Mouse (Mus musculus): Measurements from ENCODE around the gene Gm10644. TPM values are rescaled to one million over a fixed set of nuclear protein-coding genes. Genes with fewer than 3 reads are reported as not detected.

Gene Gm10644
- polyA plus RNA-seq, 1 experiment from 2014 or later: 0.44 TPM

- H3K9me3 ChIP-seq (ENCODE audit: control insufficient read depth, low read length): no peaks in the 10 kb centered on the region
- no peak overlapping the region for H3K4me3 ChIP-seq (ENCODE audit: low read depth, low read length)
- H3K4me2 ChIP-seq (ENCODE audit: low read depth): no peak overlapping the region
- no peaks in the 10 kb centered on the region for H3K27me3 ChIP-seq (ENCODE audit: control insufficient read depth, insufficient read depth, low read length)
- H3K4me1 ChIP-seq (ENCODE audit: control insufficient read depth, insufficient read depth, low read length): no peaks in the 10 kb centered on the region
- H3K9ac ChIP-seq (ENCODE audit: low read length): no peak overlapping the region
- H3K36me3 ChIP-seq (ENCODE audit: control insufficient read depth, insufficient read depth, low read length): no peaks in the 10 kb centered on the region
- DNase-seq (ENCODE audit: low spot score): no peak
- 55% methylated on average over 2 of the region's 2 CpGs for WGBS
- ATAC-seq (ENCODE audit: insufficient read depth, low FRiP score, low TSS enrichment): no peak
- H3K27ac ChIP-seq (ENCODE audit: low read depth, low read length): no peak overlapping the region
Observed at GRCm38 (mm10) chr8:83888409-83888808, 66.6 kb downstream of the Gm10644 start.

Small RNA genes within 50 kb of the gene (microRNA-seq; reads per million reads assigned to microRNA genes)
- gene Gm44330 (not detected), gene Gm44450 (not detected)

Other genes with a start within 250 kb of the Gm10644 start
- 214 and 223 TPM in 2 replicates for gene Ddx39, start 240.0 kb downstream of the Gm10644 start, polyA plus RNA-seq (2014; fragmentation: Nextera tagmentation; extraction: Ambion mirVana)
- gene Adgre5, start 213.9 kb downstream of the Gm10644 start, polyA plus RNA-seq (2014; fragmentation: Nextera tagmentation; extraction: Ambion mirVana): 16.3 and 18.0 TPM in 2 replicates
- gene Adgrl1, start 55.1 kb downstream of the Gm10644 start, polyA plus RNA-seq (2014; fragmentation: Nextera tagmentation; extraction: Ambion mirVana): 20.6 and 21.6 TPM in 2 replicates
- 78.4 and 84.2 TPM in 2 replicates for gene Asf1b, start 302 bp upstream of the Gm10644 start, polyA plus RNA-seq (2014; fragmentation: Nextera tagmentation; extraction: Ambion mirVana)
- 154 and 171 TPM in 2 replicates for gene Prkaca, start 17.8 kb upstream of the Gm10644 start, polyA plus RNA-seq (2014; fragmentation: Nextera tagmentation; extraction: Ambion mirVana)
- 14.4 and 16.5 TPM in 2 replicates for gene Samd1, start 42.5 kb upstream of the Gm10644 start, polyA plus RNA-seq (2014; fragmentation: Nextera tagmentation; extraction: Ambion mirVana)
- 0.70 and 0.77 TPM in 2 replicates for gene 1700067K01Rik, start 46.3 kb upstream of the Gm10644 start, polyA plus RNA-seq (2014; fragmentation: Nextera tagmentation; extraction: Ambion mirVana)
- not detected in 2 replicates for gene 2210011C24Rik, start 57.0 kb upstream of the Gm10644 start, polyA plus RNA-seq (2014; fragmentation: Nextera tagmentation; extraction: Ambion mirVana)
- 4.4 TPM in 2 replicates for gene Palm3, start 66.3 kb upstream of the Gm10644 start, polyA plus RNA-seq (2014; fragmentation: Nextera tagmentation; extraction: Ambion mirVana)
- 0.12 and 0.13 TPM in 2 replicates for gene Il27ra, start 87.4 kb upstream of the Gm10644 start, polyA plus RNA-seq (2014; fragmentation: Nextera tagmentation; extraction: Ambion mirVana)
- not detected in 2 replicates for gene Rln3, start 89.8 kb upstream of the Gm10644 start, polyA plus RNA-seq (2014; fragmentation: Nextera tagmentation; extraction: Ambion mirVana)
- gene Gm10643, start 109.9 kb upstream of the Gm10644 start, polyA plus RNA-seq (2014; fragmentation: Nextera tagmentation; extraction: Ambion mirVana): 1.8 and 2.6 TPM in 2 replicates
- 9.6 TPM in 2 replicates for gene Rfx1, start 111.6 kb upstream of the Gm10644 start, polyA plus RNA-seq (2014; fragmentation: Nextera tagmentation; extraction: Ambion mirVana)
- gene Dcaf15, start 149.6 kb upstream of the Gm10644 start, polyA plus RNA-seq (2014; fragmentation: Nextera tagmentation; extraction: Ambion mirVana): 17.0 and 17.1 TPM in 2 replicates
- 0.27 TPM in 1 of 2 replicates, not detected in the other for gene Podnl1, start 170.8 kb upstream of the Gm10644 start, polyA plus RNA-seq (2014; fragmentation: Nextera tagmentation; extraction: Ambion mirVana)
- 11.2 and 12.4 TPM in 2 replicates for gene Cc2d1a, start 192.7 kb upstream of the Gm10644 start, polyA plus RNA-seq (2014; fragmentation: Nextera tagmentation; extraction: Ambion mirVana)
- 1.0 and 1.3 TPM in 2 replicates for gene 4930432K21Rik, start 192.8 kb upstream of the Gm10644 start, polyA plus RNA-seq (2014; fragmentation: Nextera tagmentation; extraction: Ambion mirVana)
- gene Nanos3, start 230.0 kb upstream of the Gm10644 start, polyA plus RNA-seq (2014; fragmentation: Nextera tagmentation; extraction: Ambion mirVana): 6.2 TPM in 2 replicates

All from neural tube, embryonic 11.5 days (tissue).